Mouse (Mus musculus): ENCODE measurements around the gene Naa16.
"Not testable (repeated sequence)": the region's sequence is repeated elsewhere in the genome, so short reads cannot be mapped to it uniquely, and the experiment has no call there.

The Naa16 gene

GRCm38 (mm10) chr14:79390265-79390926 is at the start of gene Naa16:
TSS of gene Naa16 (minus strand) at chr14:79390778.
- DNase-seq (ENCODE audit: low spot score), result peak; percentile 96

GRCm38 (mm10) chr14:79434068-79434467 is 43.5 kb upstream of the Naa16 start:
- no peak for DNase-seq (ENCODE audit: low spot score)

- not testable (repeated sequence) for DNase-seq (ENCODE audit: low spot score)
These were observed 36.3 kb upstream of the Naa16 start for GRCm38 (mm10) chr14:79426730-79427365.

GRCm38 (mm10) chr14:79425979-79426729 is 35.6 kb upstream of the Naa16 start, which contains the start of gene Kbtbd7:
TSS of gene Kbtbd7 (plus strand) at chr14:79426511.
- peak; percentile 91 for DNase-seq (ENCODE audit: low spot score)

GRCm38 (mm10) chr14:79420083-79420685 is 29.6 kb upstream of the Naa16 start:
- no peak for DNase-seq (ENCODE audit: low spot score)

- no peak for DNase-seq (ENCODE audit: low spot score)
These were observed 22.5 kb upstream of the Naa16 start for GRCm38 (mm10) chr14:79413121-79413520.

- no peak for DNase-seq (ENCODE audit: low spot score)
These were observed 20.1 kb upstream of the Naa16 start for GRCm38 (mm10) chr14:79410662-79411061.

GRCm38 (mm10) chr14:79409278-79409830 is 18.8 kb upstream of the Naa16 start:
- no peak for DNase-seq (ENCODE audit: low spot score)

- DNase-seq (ENCODE audit: low spot score), result no peak
These were observed 17.1 kb upstream of the Naa16 start for GRCm38 (mm10) chr14:79407641-79408040.

- DNase-seq (ENCODE audit: low spot score), result peak; percentile 47
These were observed 6.9 kb upstream of the Naa16 start, which contains the start of gene Mtrf1 for GRCm38 (mm10) chr14:79397321-79398122. TSS of gene Mtrf1 (plus strand) at chr14:79397772.

- DNase-seq (ENCODE audit: low spot score), result no peak
These were observed 4.0 kb upstream of the Naa16 start for GRCm38 (mm10) chr14:79394564-79394963.

- DNase-seq (ENCODE audit: low spot score), result no peak
These were observed 2.7 kb upstream of the Naa16 start for GRCm38 (mm10) chr14:79393289-79393688.

GRCm38 (mm10) chr14:79389438-79390264 is 927 bp downstream of the Naa16 start:
- no peak for DNase-seq (ENCODE audit: low spot score)

GRCm38 (mm10) chr14:79388304-79388703 is 2.3 kb downstream of the Naa16 start:
- no peak for DNase-seq (ENCODE audit: low spot score)

- no peak for DNase-seq (ENCODE audit: low spot score)
These were observed 7.5 kb downstream of the Naa16 start for GRCm38 (mm10) chr14:79383120-79383519.

GRCm38 (mm10) chr14:79377041-79377440 is 13.5 kb downstream of the Naa16 start:
- DNase-seq (ENCODE audit: low spot score), result no peak

GRCm38 (mm10) chr14:79358055-79358454 is 32.5 kb downstream of the Naa16 start:
- no peak for DNase-seq (ENCODE audit: low spot score)

GRCm38 (mm10) chr14:79346384-79346783 is 44.2 kb downstream of the Naa16 start:
- no peak for DNase-seq (ENCODE audit: low spot score)

GRCm38 (mm10) chr14:79335613-79336012 is 55.0 kb downstream of the Naa16 start:
- DNase-seq (ENCODE audit: low spot score), result no peak

GRCm38 (mm10) chr14:79331936-79332335 is 58.6 kb downstream of the Naa16 start:
- DNase-seq (ENCODE audit: low spot score), result no peak

Measured in ovary, postnatal 36 days (tissue).